Mouse (Mus musculus) left cerebral cortex, postnatal 14 days (tissue): Measurements from ENCODE around the gene Ttc36. TPM values are rescaled to one million over a fixed set of nuclear protein-coding genes. Genes with fewer than 3 reads are reported as not detected.

ENCODE experiments used
- DNase-seq, 2 experiments: peaks; one replicate each; pipeline ENCODE4 v3.0.0; 2021 to 2022; ENCODE audit warnings: low spot score in 2 of 2, mixed read lengths in 1 of 2
- intact Hi-C: fragments of 180-260 bp; cut with DNase I; formaldehyde crosslinking; loops from one replicate; pipeline ENCODE4 v1.15.1; 2025
- long read RNA-seq, 2 experiments: library from polyadenylated mRNA; stranded (forward); transcript quantifications; one replicate each; pipeline ENCODE4 v2.0.0; 2021
- total RNA-seq, 2 experiments: library from RNA; stranded (reverse); gene quantifications; 2 replicates each; pipeline ENCODE4 v1.2.3; 2021

The Ttc36 gene
- total RNA-seq, result 1 to 10 TPM in 1 of 2 experiments, under 1 TPM in 1; 0.78 to 1.4 TPM
- long read RNA-seq, experiment 1, result 0 reads
- long read RNA-seq, experiment 2, result 0 reads

- no peak for DNase-seq
- intact Hi-C loops, result no loop called here
Observed at GRCm38 (mm10) chr9:44802808-44803450, at the start of gene Ttc36. Gene Ttc36 (minus strand): TSS chr9:44803072.

GRCm38 (mm10) chr9:44847446-44847845, 44.6 kb upstream of the Ttc36 start:
- intact Hi-C loops, result no loop called here
- DNase-seq, result no peak

- intact Hi-C loops, result loop anchor here (5.0 kb wide), 1 partner anchor 91 kb away; no protein-coding TSS in a partner anchor
Observed at GRCm38 (mm10) chr9:44841241-44841640, 38.4 kb upstream of the Ttc36 start.

GRCm38 (mm10) chr9:44836439-44836838, 33.6 kb upstream of the Ttc36 start:
- intact Hi-C loops, result loop anchor here (5.0 kb wide), 1 partner anchor 46 kb away; the partner anchor contains the start of gene Kmt2a
- DNase-seq, result peak; percentile 72 to 76

More at GRCm38 (mm10) chr9:44841241-44841640, 38.4 kb upstream of the Ttc36 start:
- DNase-seq, result peak in 1 of 2 experiments; percentile 24

- intact Hi-C loops, result no loop called here
- DNase-seq, result no peak
Observed at GRCm38 (mm10) chr9:44832356-44832755, 29.5 kb upstream of the Ttc36 start.

- intact Hi-C loops, result no loop called here
- no peak for DNase-seq
Observed at GRCm38 (mm10) chr9:44830506-44830905, 27.6 kb upstream of the Ttc36 start.

- DNase-seq, result no peak
- intact Hi-C loops, result no loop called here
Observed at GRCm38 (mm10) chr9:44828944-44829343, 26.1 kb upstream of the Ttc36 start.

GRCm38 (mm10) chr9:44826660-44827059, 23.8 kb upstream of the Ttc36 start:
- no peak for DNase-seq
- intact Hi-C loops, result no loop called here

GRCm38 (mm10) chr9:44819920-44820827, 17.3 kb upstream of the Ttc36 start:
- intact Hi-C loops, result loop anchor here (5.0 kb wide), 1 partner anchor 117 kb away; no protein-coding TSS in a partner anchor
- no peak for DNase-seq

- intact Hi-C loops, result loop anchor here (5.0 kb wide), 1 partner anchor 120 kb away; no protein-coding TSS in a partner anchor
- DNase-seq, result no peak
Observed at GRCm38 (mm10) chr9:44817522-44817921, 14.7 kb upstream of the Ttc36 start.

GRCm38 (mm10) chr9:44814179-44814578, 11.3 kb upstream of the Ttc36 start:
- no peak for DNase-seq
- intact Hi-C loops, result no loop called here

GRCm38 (mm10) chr9:44810316-44810715, 7.4 kb upstream of the Ttc36 start:
- intact Hi-C loops, result no loop called here
- DNase-seq, result no peak

- no peak for DNase-seq
- intact Hi-C loops, result no loop called here
Observed at GRCm38 (mm10) chr9:44807778-44808177, 4.9 kb upstream of the Ttc36 start.

GRCm38 (mm10) chr9:44807141-44807540, 4.3 kb upstream of the Ttc36 start:
- intact Hi-C loops, result no loop called here

GRCm38 (mm10) chr9:44805536-44805935, 2.7 kb upstream of the Ttc36 start:
- intact Hi-C loops, result no loop called here
- no peak for DNase-seq

More at GRCm38 (mm10) chr9:44807141-44807540, 4.3 kb upstream of the Ttc36 start:
- no peak for DNase-seq

GRCm38 (mm10) chr9:44804678-44805077, 1.8 kb upstream of the Ttc36 start:
- no peak for DNase-seq
- intact Hi-C loops, result no loop called here

GRCm38 (mm10) chr9:44801669-44802068, 1.2 kb downstream of the Ttc36 start:
- no peak for DNase-seq
- intact Hi-C loops, result no loop called here

GRCm38 (mm10) chr9:44799958-44800324, 2.9 kb downstream of the Ttc36 start:
- no peak for DNase-seq
- intact Hi-C loops, result no loop called here

GRCm38 (mm10) chr9:44799102-44799957, 3.5 kb downstream of the Ttc36 start, which contains the start of gene Tmem25:
Gene Tmem25 (minus strand): TSS chr9:44799307.
- peak; percentile 88 to 89 for DNase-seq

More at GRCm38 (mm10) chr9:44799102-44799957, 3.5 kb downstream of the Ttc36 start, which contains the start of gene Tmem25:
- intact Hi-C loops, result no loop called here
